Mouse (Mus musculus) stomach, embryonic 15.5 days (tissue): ENCODE measurements around the gene Dimt1. TPM values are rescaled to one million over a fixed set of nuclear protein-coding genes. Genes with fewer than 3 reads are reported as not detected.
A peak's percentile ranks its signal among the peaks of the same experiment; 100 is the strongest.

Experiments
- ATAC-seq: fragments of 200-750 bp; cut with Nextera tagmentation; 2 replicates; pipeline ENCODE4 v1.8.0; 2017; ENCODE audit warnings: low read depth, moderate number of reproducible peaks, moderate TSS enrichment; ENCODE audit not compliant: insufficient read depth, low FRiP score
- H3K27ac ChIP-seq: fragments of 300-500 bp; sonication (generic); 2 replicates; pipeline ENCODE4 v1.5.1; 2015; ENCODE audit warnings: mild to moderate bottlenecking, inconsistent platforms
- H3K27me3 ChIP-seq: fragments of 300-500 bp; sonication (generic); replicated peaks from 2 replicates; pipeline ENCODE4 v1.6.1; 2015; ENCODE audit warnings: inconsistent platforms
- H3K36me3 ChIP-seq: fragments of 300-500 bp; sonication (generic); 2 replicates; pipeline ENCODE4 v1.6.1; 2015; ENCODE audit warnings: inconsistent platforms
- H3K4me1 ChIP-seq: fragments of 300-500 bp; sonication (generic); 2 replicates; pipeline ENCODE4 v1.6.1; 2015; ENCODE audit warnings: inconsistent platforms
- H3K4me2 ChIP-seq: fragments of 300-500 bp; sonication (generic); 2 replicates; pipeline ENCODE4 v1.6.1; 2015; ENCODE audit warnings: mild to moderate bottlenecking, inconsistent platforms
- H3K4me3 ChIP-seq: fragments of 300-500 bp; sonication (generic); replicated peaks from 2 replicates; pipeline ENCODE4 v1.5.1; 2015; ENCODE audit warnings: inconsistent platforms
- H3K9ac ChIP-seq: fragments of 300-500 bp; sonication (generic); 2 replicates; pipeline ENCODE4 v1.6.1; 2015; ENCODE audit warnings: inconsistent platforms
- H3K9me3 ChIP-seq: fragments of 300-500 bp; sonication (generic); 2 replicates; pipeline ENCODE4 v1.6.1; 2016; ENCODE audit warnings: inconsistent platforms
- WGBS: fragments of 180-500 bp; shearing (Covaris S2); methylation state at CpG from one replicate; pipeline ENCODE4 v1.1.7; 2015; 5-methylcytosine and 5-hydroxymethylcytosine counted together
- polyA plus RNA-seq: library from polyadenylated mRNA; unstranded; fragments of >200 nt; fragmentation: Nextera tagmentation; extraction: Ambion mirVana; gene quantifications from 2 replicates; pipeline ENCODE4 v1.2.1, GENCODE M21; 2015

Gene Dimt1
- polyA plus RNA-seq, 1 experiment from 2014 or later, result 37.9 TPM

DNA sequence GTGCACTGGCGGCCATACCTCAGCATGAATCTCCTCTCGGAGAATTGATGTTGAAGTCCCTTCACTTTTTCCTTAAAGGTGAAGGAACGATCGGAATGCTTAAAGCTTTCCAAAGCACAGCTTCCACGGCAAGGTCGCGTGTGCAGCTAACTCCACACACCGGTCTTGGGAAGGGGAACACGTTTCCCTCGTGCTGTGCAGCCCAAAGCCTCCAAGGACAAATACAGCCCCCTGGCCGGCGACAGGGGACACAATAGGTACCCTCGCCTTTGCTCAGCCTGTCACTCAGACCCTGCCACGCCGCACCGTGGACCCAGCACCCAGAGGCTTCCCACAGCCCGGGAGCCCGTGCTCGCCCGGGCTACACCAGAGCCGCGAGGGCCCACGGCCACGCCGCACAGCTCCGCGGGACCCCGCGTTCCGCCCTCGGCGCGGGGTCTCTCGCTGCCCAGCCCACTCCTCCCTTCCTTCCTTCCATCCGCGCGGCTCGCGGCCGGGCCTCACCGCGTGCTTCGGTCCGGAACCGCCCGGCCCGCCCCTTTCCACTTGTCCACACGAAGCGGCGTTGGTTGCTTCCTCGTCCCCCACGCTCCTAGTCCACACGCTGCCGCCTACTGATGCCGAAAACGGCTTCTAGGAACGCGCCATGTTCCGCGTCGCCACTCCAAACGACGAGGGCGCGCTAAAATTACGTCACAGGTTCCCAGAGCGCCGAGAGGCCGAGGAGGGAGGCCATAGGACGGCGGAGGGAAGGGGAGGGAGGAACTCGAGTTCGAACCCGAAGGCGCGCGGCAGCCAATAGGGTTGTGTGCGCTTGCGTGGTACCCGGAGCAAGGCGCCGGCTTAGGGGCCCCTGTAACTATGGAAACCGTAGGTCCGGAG, 10.4 kb upstream of the Dimt1 start, which contains the start of gene Ipo11:
Gene Ipo11 (minus strand): TSS at position 703 of the 882 bp plus-strand sequence.
- WGBS, result under 1% methylated on average over 83 of the region's 84 CpGs

GRCm38 (mm10) chr13:106937138-106937472, 9.8 kb upstream of the Dimt1 start:
- Histone ChIP-seq H3K27ac (no peak overlapping the region), H3K27me3 (no peaks in the 10 kb centered on the region), H3K9ac (no peak overlapping the region), H3K4me3 (peak overlapping the region; percentile 88), H3K4me2 (peak overlapping the region; percentile 62), H3K4me1 (peaks cover 11% of the 10 kb centered on the region; the same call in 1 of the 2 replicates), H3K36me3 (no peaks in the 10 kb centered on the region), H3K9me3 (no peaks in the 10 kb centered on the region)
- WGBS, result 27% methylated on average over 7 of the region's 7 CpGs
- no peak for ATAC-seq

More for the DNA sequence above, 10.4 kb upstream of the Dimt1 start, which contains the start of gene Ipo11:
- no peaks in the 10 kb centered on the region for H3K9me3 ChIP-seq
- H3K27ac ChIP-seq, result peak within 1 kb of the TSS; percentile 55
- ATAC-seq, result peak; percentile 97
- peak within 1 kb of the TSS; percentile 88 for H3K4me3 ChIP-seq
- H3K36me3 ChIP-seq, result no peaks in the 10 kb centered on the region
- H3K9ac ChIP-seq, result peak within 1 kb of the TSS; percentile 76
- peak within 1 kb of the TSS; percentile 62 for H3K4me2 ChIP-seq
- H3K27me3 ChIP-seq, result no peaks in the 10 kb centered on the region
- peaks cover 11% of the 10 kb centered on the region; the same call in 1 of the 2 replicates for H3K4me1 ChIP-seq

DNA sequence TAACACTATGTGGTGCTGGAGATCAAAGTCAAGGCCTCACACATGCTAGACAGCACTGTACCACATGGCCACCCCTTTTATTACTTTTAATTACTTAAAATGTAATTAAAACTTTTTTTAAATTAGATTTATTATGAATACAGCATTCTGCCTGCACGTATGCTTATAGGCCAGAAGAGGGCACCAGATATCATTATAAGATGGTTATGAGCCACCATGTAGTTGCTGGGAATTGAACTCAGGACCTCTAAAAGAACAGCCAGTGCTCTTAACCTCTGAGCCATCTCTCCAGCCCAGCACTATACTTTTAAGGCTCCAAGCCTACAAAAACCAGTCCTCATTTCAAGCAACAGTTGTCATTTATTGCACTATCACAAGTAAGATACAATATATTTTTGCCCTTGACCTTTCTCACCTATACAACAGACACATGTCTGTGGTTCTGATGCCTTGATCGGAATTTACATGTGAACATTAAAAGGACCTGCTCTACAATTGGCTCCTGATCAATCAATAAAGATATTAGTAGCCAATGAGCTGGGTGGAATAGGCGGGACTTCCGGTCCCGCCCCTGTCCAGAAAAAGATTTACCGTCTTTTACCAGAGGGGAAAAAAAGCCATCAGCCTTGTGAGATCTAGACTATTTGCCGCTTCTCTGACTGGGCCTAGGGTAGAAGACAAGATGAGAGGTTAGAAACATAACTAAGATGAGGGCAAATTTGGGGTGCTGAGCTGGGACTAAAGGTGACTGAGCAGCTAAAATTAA, 5.5 kb upstream of the Dimt1 start:
- ATAC-seq, result no peak
- H3K4me2 ChIP-seq, result no peak overlapping the region
- H3K36me3 ChIP-seq, result no peaks in the 10 kb centered on the region
- no peaks in the 10 kb centered on the region for H3K9me3 ChIP-seq
- H3K9ac ChIP-seq, result no peak overlapping the region
- no peak overlapping the region for H3K4me3 ChIP-seq
- H3K27ac ChIP-seq, result no peak overlapping the region
- H3K27me3 ChIP-seq, result no peaks in the 10 kb centered on the region
- H3K4me1 ChIP-seq, result peaks cover 6% of the 10 kb centered on the region; the same call in 1 of the 2 replicates
- 30% methylated on average over 7 of the region's 7 CpGs for WGBS

- Histone ChIP-seq H3K4me1 (no peaks in the 10 kb centered on the region), H3K27ac (no peak overlapping the region), H3K4me2 (no peak overlapping the region), H3K36me3 (no peaks in the 10 kb centered on the region), H3K27me3 (no peaks in the 10 kb centered on the region), H3K4me3 (no peak overlapping the region), H3K9me3 (no peaks in the 10 kb centered on the region), H3K9ac (no peak overlapping the region)
- 93% methylated on average over 1 of the region's 1 CpGs for WGBS
- no peak for ATAC-seq
Observed at GRCm38 (mm10) chr13:106942721-106943120, 4.2 kb upstream of the Dimt1 start.

DNA sequence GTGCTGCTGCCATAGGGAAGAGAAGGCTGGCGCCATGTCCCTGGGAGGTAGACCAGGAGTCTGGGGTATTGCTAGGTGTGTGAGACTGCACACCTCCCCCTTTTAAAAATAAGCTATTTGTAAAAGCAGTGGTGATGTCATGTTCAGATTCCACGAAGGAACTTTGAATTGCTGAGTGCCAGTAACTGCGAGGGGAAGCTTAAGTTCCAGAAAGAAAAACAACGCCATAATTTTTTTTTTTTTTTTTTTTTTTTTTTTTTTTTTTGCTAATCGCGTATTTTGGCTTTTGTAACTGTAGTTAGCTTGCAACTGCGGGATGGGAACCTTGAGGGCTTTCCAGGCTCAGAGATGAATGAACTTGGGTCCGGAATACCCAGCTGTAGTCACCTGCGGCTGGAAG, 1.4 kb upstream of the Dimt1 start:
- no peak overlapping the region for H3K9ac ChIP-seq
- H3K9me3 ChIP-seq, result no peaks in the 10 kb centered on the region
- no peak for ATAC-seq
- no peak overlapping the region for H3K4me3 ChIP-seq
- 80% methylated on average over 9 of the region's 9 CpGs for WGBS
- H3K27me3 ChIP-seq, result no peaks in the 10 kb centered on the region
- 0 out of 2 replicates have a peak, but pooled peaks cover 5% of the 10 kb centered on the region for H3K36me3 ChIP-seq
- H3K4me2 ChIP-seq, result no peak overlapping the region
- H3K4me1 ChIP-seq, result no peaks in the 10 kb centered on the region; the same call in 1 of the 2 replicates
- no peak overlapping the region for H3K27ac ChIP-seq

GRCm38 (mm10) chr13:106947583-106947982, 656 bp downstream of the Dimt1 start:
- Histone ChIP-seq H3K4me1 (no peaks in the 10 kb centered on the region; the same call in 1 of the 2 replicates), H3K27ac (no peak overlapping the region), H3K27me3 (no peaks in the 10 kb centered on the region), H3K4me2 (peak overlapping the region; percentile 58), H3K4me3 (peak overlapping the region; percentile 99), H3K9ac (peak overlapping the region; percentile 92), H3K9me3 (no peaks in the 10 kb centered on the region), H3K36me3 (peaks cover 12% of the 10 kb centered on the region)
- WGBS, result 3% methylated on average over 6 of the region's 6 CpGs
- no peak for ATAC-seq

DNA sequence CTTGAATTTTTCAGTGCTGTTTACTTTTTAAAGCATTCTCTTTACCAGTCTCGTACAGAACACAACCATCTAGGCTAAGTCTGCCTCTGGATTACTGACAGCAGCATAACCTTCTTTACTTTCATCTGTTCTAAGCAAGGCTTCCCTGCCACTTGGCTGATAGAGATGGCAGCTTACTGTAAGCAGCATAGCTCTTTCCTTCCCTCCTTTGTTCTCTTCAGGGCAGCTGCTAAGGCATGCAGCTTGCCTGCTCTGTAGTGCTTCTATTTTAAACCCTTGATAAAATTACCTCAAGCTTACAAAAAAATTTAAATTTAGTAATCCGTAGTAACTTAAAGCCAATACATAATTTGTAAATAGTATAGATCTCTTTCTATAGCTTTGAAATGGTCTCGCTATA, 8.0 kb downstream of the Dimt1 start:
- Histone ChIP-seq H3K27me3 (no peaks in the 10 kb centered on the region), H3K9me3 (no peaks in the 10 kb centered on the region), H3K4me3 (no peak overlapping the region), H3K9ac (no peak overlapping the region), H3K27ac (no peak overlapping the region), H3K4me2 (no peak overlapping the region), H3K36me3 (peaks cover 35% of the 10 kb centered on the region), H3K4me1 (no peaks in the 10 kb centered on the region)
- 79% methylated on average over 3 of the region's 3 CpGs for WGBS
- ATAC-seq, result no peak

DNA sequence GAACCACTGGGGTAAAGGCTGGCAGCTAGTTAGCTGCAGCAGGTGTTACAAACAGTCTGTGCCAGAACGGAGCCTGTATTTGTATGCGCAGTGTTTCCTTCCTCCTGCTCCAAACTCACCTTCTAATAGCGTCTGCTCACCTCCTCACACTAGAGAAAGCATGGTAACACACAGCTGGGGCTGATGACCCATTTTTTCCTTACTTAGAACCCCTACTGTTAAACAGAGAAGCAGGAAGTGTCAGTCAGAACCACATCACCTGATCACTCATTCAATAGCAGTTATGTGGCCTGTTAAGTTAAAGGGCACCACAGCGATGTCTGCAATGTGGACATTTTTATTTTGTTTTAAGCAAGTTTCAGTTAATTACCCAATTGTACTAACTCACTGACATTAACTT, 10.6 kb downstream of the Dimt1 start:
- Histone ChIP-seq H3K36me3 (peaks cover 26% of the 10 kb centered on the region), H3K9ac (no peak overlapping the region), H3K27me3 (no peaks in the 10 kb centered on the region), H3K4me1 (no peaks in the 10 kb centered on the region), H3K4me2 (no peak overlapping the region), H3K27ac (no peak overlapping the region), H3K9me3 (no peaks in the 10 kb centered on the region), H3K4me3 (no peak overlapping the region)
- WGBS, result 85% methylated on average over 4 of the region's 4 CpGs
- ATAC-seq, result no peak

DNA sequence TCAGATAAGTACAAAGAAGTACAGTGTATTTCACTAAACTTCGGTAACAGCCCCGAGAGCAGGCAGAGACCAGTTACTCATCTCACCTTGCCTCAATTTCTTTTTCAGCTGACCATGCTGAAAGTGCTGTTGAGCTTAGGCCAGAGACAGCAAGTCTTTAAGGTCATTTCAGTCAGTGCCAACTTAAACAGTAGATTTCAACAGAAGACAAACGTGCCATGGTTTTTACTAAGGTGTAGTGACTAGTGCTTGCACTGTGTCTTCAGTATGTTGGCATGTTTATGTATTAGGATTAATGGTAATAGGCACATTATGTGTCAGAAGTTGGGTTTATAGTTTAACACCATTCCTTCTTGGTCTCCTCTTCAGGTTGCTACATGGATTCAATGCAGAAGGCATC, 11.4 kb downstream of the Dimt1 start:
- H3K36me3 ChIP-seq, result peaks cover 26% of the 10 kb centered on the region
- no peak overlapping the region for H3K27ac ChIP-seq
- H3K9me3 ChIP-seq, result no peaks in the 10 kb centered on the region
- no peak for ATAC-seq
- H3K4me2 ChIP-seq, result no peak overlapping the region
- no peak overlapping the region for H3K9ac ChIP-seq
- H3K27me3 ChIP-seq, result no peaks in the 10 kb centered on the region
- no peaks in the 10 kb centered on the region for H3K4me1 ChIP-seq
- 86% methylated on average over 3 of the region's 3 CpGs for WGBS
- H3K4me3 ChIP-seq, result no peak overlapping the region

- Histone ChIP-seq H3K9ac (no peak overlapping the region), H3K4me3 (no peak overlapping the region), H3K4me2 (no peak overlapping the region), H3K9me3 (no peaks in the 10 kb centered on the region), H3K27ac (no peak overlapping the region), H3K27me3 (no peaks in the 10 kb centered on the region), H3K4me1 (no peaks in the 10 kb centered on the region), H3K36me3 (peaks cover 22% of the 10 kb centered on the region)
- no peak for ATAC-seq
- 91% methylated on average over 3 of the region's 3 CpGs for WGBS
Observed at GRCm38 (mm10) chr13:106960557-106960956, 13.6 kb downstream of the Dimt1 start.

GRCm38 (mm10) chr13:106961496-106961895, 14.6 kb downstream of the Dimt1 start:
- no peaks in the 10 kb centered on the region for H3K27me3 ChIP-seq
- H3K9ac ChIP-seq, result no peak overlapping the region
- no peak overlapping the region for H3K4me3 ChIP-seq
- no peaks in the 10 kb centered on the region for H3K9me3 ChIP-seq
- H3K4me1 ChIP-seq, result no peaks in the 10 kb centered on the region
- H3K27ac ChIP-seq, result no peak overlapping the region
- 87% methylated on average over 4 of the region's 4 CpGs for WGBS
- peaks cover 17% of the 10 kb centered on the region for H3K36me3 ChIP-seq
- H3K4me2 ChIP-seq, result no peak overlapping the region
- no peak for ATAC-seq

GRCm38 (mm10) chr13:106996891-106997290, 50.0 kb downstream of the Dimt1 start:
- WGBS, result 74% methylated on average over 2 of the region's 2 CpGs
- ATAC-seq, result no peak
- no peak overlapping the region for H3K4me3 ChIP-seq

More at GRCm38 (mm10) chr13:106996891-106997290, 50.0 kb downstream of the Dimt1 start:
- Histone ChIP-seq H3K9me3 (no peaks in the 10 kb centered on the region), H3K36me3 (no peaks in the 10 kb centered on the region), H3K27ac (no peak overlapping the region), H3K4me1 (no peaks in the 10 kb centered on the region), H3K9ac (no peak overlapping the region), H3K27me3 (no peaks in the 10 kb centered on the region), H3K4me2 (no peak overlapping the region)
